ENCODE assay signal across 11 mouse cellular contexts in the genomic region with DNA sequence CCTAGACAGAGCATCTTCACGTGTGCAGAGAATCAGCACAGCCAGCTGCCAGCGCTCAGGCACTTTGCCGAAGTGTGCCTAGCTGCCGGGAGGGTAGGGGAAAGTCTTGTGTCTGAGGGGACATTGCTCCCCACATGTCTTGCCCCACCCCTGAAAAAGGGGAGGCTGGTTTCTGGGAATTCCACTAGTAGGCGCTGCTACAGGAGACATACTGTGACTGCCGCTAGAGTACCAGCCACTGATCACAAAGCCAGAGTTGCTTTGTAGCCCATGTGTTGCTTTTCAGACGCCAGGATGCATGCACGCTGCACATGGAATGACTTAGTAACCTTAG. TPM values are rescaled to one million over a fixed set of nuclear protein-coding genes. Genes with fewer than 3 reads are reported as not detected.
DNase-seq lines count a peak whose midpoint lies in the region; ATAC-seq and TF ChIP-seq lines count a peak whose summit lies in the region.
"Had no signal": no experiment of that assay in that cellular context is flagged by ENCODE, and none has a peak within 500 bp of the region (broad histone marks: within the 10 kb centered on the region; RNA-seq: fewer than 3 reads in every experiment).

No protein-coding gene starts in this region.

- H3K4me3 ChIP-seq in cortical plate, adult 2 months (ENCODE audit: insufficient read depth, low read length) = no peak overlapping the region
- 0 out of 2 replicates have a peak overlapping the region, but pooled peaks have one; percentile 5 for H3K4me3 ChIP-seq in forebrain, postnatal 0 days (ENCODE audit: low read depth, low read length)
- 0 out of 2 replicates have a peak overlapping the region, but pooled peaks have one; percentile 11 for H3K4me3 ChIP-seq in midbrain, embryonic 15.5 days

- H3K9me3 ChIP-seq in forebrain, postnatal 0 days (ENCODE audit: low read length) = no peaks in the 10 kb centered on the region
- no peaks in the 10 kb centered on the region for H3K9me3 ChIP-seq in midbrain, embryonic 15.5 days

- H3K9ac ChIP-seq in forebrain, postnatal 0 days = no peak overlapping the region
- no peak overlapping the region for H3K9ac ChIP-seq in midbrain, embryonic 15.5 days

- 23% methylated on average over 8 of the region's 8 CpGs for WGBS in forebrain, postnatal 0 days
- WGBS in midbrain, embryonic 15.5 days = 23% methylated on average over 8 of the region's 8 CpGs

- peak overlapping the region; percentile 35 for H3K4me2 ChIP-seq in forebrain, postnatal 0 days (ENCODE audit: low read depth)
- H3K4me2 ChIP-seq in midbrain, embryonic 15.5 days = peak overlapping the region; percentile 38

- DNase-seq in R1 (ENCODE audit: low read depth, low spot score) = peak; percentile 55
- peak; percentile 53 for DNase-seq in forebrain, postnatal 0 days
- DNase-seq in urinary bladder, postnatal 14 days (ENCODE audit: low spot score) = no peak
- no peak for DNase-seq in gastrocnemius, postnatal 25 days
- DNase-seq: heart, adult 18-20 months; lung, adult 18-20 months; right cerebral cortex, postnatal 4 days had no signal

- TF ChIP-seq CTCF in cortical plate, adult 2 months (IDR thresholded peaks at IDR 0.05; ENCODE audit: extremely low read depth, insufficient read depth, low read length) = peak; percentile 38
- peak; percentile 73 for TF ChIP-seq CTCF in forebrain, postnatal 0 days (IDR thresholded peaks at IDR 0.05; ENCODE audit: low read depth)

- no peaks in the 10 kb centered on the region for H3K27me3 ChIP-seq in forebrain, postnatal 0 days (ENCODE audit: insufficient read depth, low read length)
- 0 out of 2 replicates have a peak, but pooled peaks cover 2% of the 10 kb centered on the region for H3K27me3 ChIP-seq in midbrain, embryonic 15.5 days (replicated peaks)

- no peaks in the 10 kb centered on the region for H3K4me1 ChIP-seq in cortical plate, adult 2 months (ENCODE audit: control insufficient read depth, insufficient read depth, low read length)
- no peaks in the 10 kb centered on the region for H3K4me1 ChIP-seq in forebrain, postnatal 0 days (ENCODE audit: insufficient read depth)
- H3K4me1 ChIP-seq in midbrain, embryonic 15.5 days = peaks cover 6% of the 10 kb centered on the region; the same call in 1 of the 2 replicates

- no peak overlapping the region for H3K27ac ChIP-seq in cortical plate, adult 2 months (ENCODE audit: insufficient read depth, low read length)
- no peak overlapping the region for H3K27ac ChIP-seq in forebrain, postnatal 0 days (ENCODE audit: low read depth, low read length)
- no peak overlapping the region for H3K27ac ChIP-seq in midbrain, embryonic 15.5 days

- H3K36me3 ChIP-seq in forebrain, postnatal 0 days (ENCODE audit: insufficient read depth) = no peaks in the 10 kb centered on the region
- no peaks in the 10 kb centered on the region for H3K36me3 ChIP-seq in midbrain, embryonic 15.5 days (replicated peaks)
- H3K36me3 ChIP-seq: G1E had no signal

- TF ChIP-seq POLR2A in cortical plate, adult 2 months (IDR thresholded peaks at IDR 0.05; ENCODE audit: extremely low read depth, insufficient read depth, low read length) = no peak

- ATAC-seq in forebrain, postnatal 0 days = peak; percentile 69
- ATAC-seq in midbrain, embryonic 15.5 days (replicated peaks) = peak; percentile 35; the same call in 1 of the 2 replicates
- ATAC-seq in CD4-positive, CD25-positive, alpha-beta regulatory T cell, adult 4 months = no peak

RNA-seq across cellular contexts. Expression of a gene that starts 37.5 kb away (rescaled TPM):
- polyA plus RNA-seq in cortical plate, adult 2 months (2012; rRNA removed) = 0.10 and 0.11 TPM in 2 replicates
- 0.05 and 0.08 TPM in 2 replicates for total RNA-seq in forebrain, postnatal 0 days (2014; rRNA removed)
- polyA plus RNA-seq in forebrain, postnatal 0 days (2015; fragmentation: Nextera tagmentation; extraction: Ambion mirVana) = 0.30 and 0.40 TPM in 2 replicates
- polyA plus RNA-seq in midbrain, embryonic 15.5 days (2015; fragmentation: Nextera tagmentation; extraction: Ambion mirVana) = 0.34 and 0.40 TPM in 2 replicates
- under 1 TPM in 1 of 2 experiments, not detected in 1; 0.11 TPM for polyA plus RNA-seq in CD4-positive, CD25-positive, alpha-beta regulatory T cell, adult 4 months (2017; shearing (Covaris generic))
- not detected for total RNA-seq in gastrocnemius, postnatal 25 days (2021)
- total RNA-seq: heart, adult 18-20 months had no signal
- polyA plus RNA-seq: G1E had no signal

Comparison
In these comparisons a context has a peak if more than half of its experiments do, and no peak if none do; other contexts are left out.
1. DNase-seq: peak in R1 (single experiment) and forebrain, postnatal 0 days (single experiment); none in urinary bladder, postnatal 14 days (single experiment) and gastrocnemius, postnatal 25 days (single experiment).